Mouse (Mus musculus) ES-Bruce4 (cell line): ENCODE results near the gene Tmem159.

ENCODE experiments used
- CTCF ChIP-seq: IDR thresholded peaks from one replicate; pipeline ENCODE4 v1.8.1; 2011; ENCODE audit warnings: low read depth, low read length
- POLR2A ChIP-seq: IDR thresholded peaks from one replicate; pipeline ENCODE4 v1.8.1; 2011; ENCODE audit warnings: low read length; ENCODE audit not compliant: insufficient read depth

DNA sequence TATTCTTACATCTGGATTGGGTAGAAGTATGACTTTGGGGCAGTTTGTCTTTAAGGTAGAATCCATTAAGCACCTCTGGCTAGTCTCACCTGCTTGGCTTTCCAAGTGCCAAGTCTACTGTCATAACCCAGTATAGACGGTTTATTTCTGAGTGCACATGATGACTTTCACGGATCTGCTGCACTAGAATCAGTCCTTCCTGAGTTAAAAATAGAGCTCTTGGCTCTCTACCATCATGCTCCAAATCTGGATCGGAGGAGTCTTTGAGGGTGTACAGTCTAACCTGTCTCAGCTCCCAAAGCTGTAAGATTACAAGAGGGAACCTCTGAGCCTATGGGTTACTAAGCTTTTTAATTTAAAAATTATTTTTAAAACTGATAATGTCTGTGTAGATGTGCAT, 7.9 kb upstream of the Tmem159 start:
- TF ChIP-seq POLR2A, result no peak
- no peak for TF ChIP-seq CTCF
